Mouse (Mus musculus) layer of hippocampus, adult 18-20 months (tissue): ENCODE measurements around the gene Sez6l2. TPM values are rescaled to one million over a fixed set of nuclear protein-coding genes. Genes with fewer than 3 reads are reported as not detected.

Experiments
- DNase-seq, 2 experiments: peaks; one replicate each; pipeline ENCODE4 v3.0.0; 2022; ENCODE audit warnings: low spot score in 2 of 2
- total RNA-seq, 2 experiments: library from RNA; stranded (reverse); gene quantifications; 2 replicates each; pipeline ENCODE4 v1.2.3; 2021

Gene Sez6l2
- total RNA-seq, 2 experiments from 2014 or later, result 475 to 503 TPM

DNA sequence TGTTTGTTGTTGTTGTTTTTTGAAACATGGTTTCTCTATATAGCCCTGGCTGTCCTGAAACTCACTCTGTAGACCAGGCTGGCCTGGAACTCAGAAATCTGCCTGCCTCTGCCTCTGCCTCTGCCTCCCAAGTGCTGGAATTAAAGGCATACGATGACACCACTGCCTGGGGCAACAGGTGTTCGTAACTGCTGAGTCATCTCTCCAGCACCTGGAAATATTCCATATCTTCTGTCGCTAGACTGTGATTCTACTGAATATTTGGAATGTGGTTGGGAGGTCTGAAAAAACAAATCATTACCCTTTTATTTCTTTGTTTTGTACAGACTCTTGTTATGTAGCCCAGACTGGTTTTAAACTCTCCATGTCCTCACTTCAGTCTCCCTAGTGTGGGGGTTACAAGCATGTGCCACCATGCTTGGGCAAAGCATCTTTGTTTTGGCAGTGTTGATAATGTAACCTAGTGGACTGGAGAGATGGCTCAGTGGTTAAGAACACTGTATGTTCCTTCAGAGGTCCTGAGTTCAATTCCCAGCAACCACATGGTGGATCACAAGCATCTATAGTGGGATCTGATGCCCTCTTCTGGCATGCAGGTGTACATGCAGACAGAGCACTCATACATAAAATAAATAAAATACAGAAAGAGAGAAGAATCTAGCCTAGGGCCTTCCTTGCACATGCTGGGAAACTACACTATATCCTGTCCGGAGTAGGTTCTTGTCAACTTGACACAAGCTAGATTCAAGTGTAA, 53.9 kb downstream of the Sez6l2 start:
- no peak for DNase-seq

DNA sequence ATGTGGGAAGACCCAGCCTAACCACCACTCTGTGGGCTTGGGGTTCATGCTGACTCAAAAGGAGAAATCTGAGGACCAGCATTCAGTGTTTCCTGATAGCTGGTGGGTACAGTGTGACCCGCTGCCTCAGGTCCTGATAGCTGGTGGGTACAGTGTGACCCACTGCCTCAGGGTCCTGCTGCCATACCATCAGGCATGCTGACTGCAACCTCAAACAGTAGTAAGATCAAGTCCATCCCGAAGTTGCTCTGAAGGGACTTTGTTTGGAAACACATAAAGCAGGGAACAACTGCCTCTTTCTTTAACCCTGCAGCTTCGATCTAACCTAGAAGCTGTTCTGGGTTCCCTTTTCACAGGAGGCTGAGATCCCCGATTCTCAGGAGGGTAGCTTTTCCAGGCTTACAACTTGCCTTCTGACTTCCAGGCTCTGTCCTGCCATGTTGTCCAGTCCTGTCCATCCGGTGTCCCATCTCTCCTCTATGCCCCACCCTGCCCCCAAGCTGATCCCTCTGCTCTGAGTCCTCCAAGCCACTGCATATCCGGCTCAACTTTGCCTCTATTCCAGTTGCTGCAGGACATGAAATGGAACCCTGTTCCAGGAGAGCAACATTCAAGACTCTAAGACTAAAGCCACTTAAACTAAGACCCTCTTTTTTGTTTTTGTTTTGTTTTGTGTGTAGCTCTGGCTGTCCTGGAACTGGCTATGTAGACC, 57.1 kb downstream of the Sez6l2 start:
- no peak for DNase-seq

DNA sequence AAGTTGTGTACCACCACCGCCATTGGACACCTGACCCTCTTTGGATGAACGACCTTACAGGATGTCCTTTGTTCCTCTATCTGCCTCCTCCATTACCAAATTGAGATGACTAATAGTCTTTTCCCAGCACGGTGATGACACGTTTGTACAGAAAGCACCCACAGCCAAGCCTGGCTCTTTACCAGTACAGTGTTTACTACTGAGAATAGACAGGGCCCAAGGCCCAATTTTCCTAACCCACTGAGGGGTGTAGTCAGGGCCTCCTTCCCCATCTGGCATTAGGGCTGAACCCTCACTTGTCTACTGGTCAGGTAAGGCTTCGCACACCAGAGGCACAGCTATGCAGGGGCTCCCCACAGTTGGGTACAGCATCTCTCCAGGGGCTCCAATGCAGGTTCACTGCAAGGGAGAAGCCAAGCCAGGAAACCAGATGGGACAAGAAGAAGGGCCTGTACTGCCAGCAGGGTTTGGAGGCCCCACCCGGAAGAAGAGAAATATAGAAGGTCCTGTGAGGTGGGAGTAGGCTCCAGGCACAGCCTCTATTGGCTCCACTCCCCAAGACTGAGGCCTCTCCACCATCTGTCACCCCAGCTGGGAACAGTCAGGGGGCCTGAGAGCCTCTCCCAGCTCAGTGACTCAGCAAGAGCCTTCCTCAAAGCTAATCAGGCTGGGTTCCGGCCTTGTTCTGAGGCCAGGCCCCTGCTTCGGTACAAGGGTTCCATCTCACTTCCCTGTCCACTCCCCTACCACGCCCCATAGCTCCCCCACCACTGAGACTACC, 58.1 kb downstream of the Sez6l2 start:
- peak; percentile 89 to 93 for DNase-seq

DNA sequence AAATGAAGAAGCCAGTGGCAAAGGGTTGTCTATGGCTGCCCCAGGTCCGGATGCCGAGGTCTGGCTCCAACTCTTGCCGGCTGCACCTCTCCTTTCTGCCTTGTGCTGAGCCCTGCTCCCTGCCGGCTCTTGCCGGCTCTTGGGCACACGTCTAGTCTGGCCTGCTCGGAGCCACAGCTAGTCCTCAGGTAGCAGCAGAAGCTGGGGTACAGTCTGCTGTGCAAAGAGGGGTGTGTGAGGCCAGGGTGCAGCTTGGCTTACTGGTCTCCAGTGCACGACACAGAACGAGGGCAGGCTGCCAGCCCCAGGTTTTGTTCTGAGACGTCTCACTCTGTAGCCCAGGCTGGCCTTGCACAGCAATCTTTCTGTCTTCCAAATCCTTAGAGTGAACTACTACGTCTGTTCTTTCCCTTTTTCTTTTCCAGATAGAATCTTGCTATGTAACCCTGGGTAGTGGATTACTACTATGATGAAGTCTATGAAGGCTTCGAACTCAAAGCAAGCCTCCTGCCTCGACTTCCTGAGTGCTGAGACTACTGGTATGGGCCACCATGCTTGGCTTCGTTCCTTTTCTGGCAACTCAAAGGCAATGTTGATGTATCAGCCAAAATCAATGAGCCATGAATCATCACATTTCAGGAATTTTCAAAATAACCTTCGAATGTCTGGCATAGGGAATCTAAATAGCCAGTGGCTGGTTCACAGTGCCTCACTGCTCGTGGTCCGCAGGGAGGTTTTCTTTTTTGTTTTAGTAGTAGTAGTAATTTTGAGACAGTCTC, 59.1 kb downstream of the Sez6l2 start:
- DNase-seq, result peak in 1 of 2 experiments; percentile 23

DNA sequence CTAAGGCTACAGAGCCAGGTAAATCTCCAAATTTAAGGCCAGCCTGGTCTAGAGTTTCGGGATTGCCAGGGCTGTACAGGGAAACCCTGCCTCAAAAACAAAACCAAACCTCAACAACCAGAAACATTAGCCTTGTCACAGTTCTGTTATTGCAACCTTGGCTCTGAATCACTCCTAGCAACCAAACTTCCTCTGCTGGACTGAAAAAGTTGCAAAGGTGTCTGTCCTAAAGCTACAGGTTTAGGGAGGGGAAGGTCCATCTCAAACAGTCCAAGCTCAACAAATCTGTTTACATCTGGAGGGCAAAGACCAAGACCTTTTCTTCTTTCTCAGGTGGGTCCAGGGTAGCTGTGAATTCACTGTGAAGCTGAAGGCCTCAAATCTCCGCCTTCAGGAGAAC, 60.7 kb downstream of the Sez6l2 start:
- DNase-seq, result no peak

DNA sequence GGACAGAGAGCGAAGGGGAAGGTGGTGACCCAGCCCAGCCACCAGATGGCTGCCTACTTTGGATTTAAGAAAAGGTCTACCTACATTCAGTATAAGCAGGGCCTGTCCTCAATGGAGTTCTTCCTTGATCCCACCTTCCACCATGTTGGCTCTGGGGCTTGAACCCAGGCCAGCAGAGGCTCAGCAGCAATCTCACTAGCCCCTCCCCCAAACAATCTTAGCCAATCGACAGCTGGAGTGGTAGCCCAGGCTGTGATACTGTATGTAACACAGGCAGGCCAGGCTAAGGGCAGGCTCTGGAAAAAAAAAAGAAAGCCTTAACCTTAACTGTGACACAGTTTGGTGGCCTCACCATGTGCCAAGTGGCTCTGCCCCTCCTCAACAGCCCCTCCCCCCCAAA, 61.4 kb downstream of the Sez6l2 start:
- DNase-seq, result no peak

DNA sequence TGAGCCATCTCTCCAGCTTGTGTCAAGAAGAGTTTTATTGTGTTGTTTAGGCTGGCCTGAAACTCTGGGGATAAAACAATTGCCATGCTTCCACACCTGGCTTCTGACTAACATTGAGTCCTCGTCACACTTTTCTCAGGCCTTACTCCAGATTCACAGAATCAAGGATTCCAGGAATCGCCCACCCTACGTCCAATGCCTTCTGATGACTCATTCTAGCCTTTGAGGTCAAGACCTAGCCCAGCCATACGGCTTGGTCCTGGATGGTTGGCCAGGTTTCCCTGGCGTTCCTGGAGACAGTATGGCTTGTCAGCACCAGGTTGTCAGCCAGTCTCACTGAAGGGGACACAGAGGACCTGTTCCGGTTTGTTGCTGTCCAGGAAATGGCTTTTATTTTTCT, 62.0 kb downstream of the Sez6l2 start:
- no peak for DNase-seq

DNA sequence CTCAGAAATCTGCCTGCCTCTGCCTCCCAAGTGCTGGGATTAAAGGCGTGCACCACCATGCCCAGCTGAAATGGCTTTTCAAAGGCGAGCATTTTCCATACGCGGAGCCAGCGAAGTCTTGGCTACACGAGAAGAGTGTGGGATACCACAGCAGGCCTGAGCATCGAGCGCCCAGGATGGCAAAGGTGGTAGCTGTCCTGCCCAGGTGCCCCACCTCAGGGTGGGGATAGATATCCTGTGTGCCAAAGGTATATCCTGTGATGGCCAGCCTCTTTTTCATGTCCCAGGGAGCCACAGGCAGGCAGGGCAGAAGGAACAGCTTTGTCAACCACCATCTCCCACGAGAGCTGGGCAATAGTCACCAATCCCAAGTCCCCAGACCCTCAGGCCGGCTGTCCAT, 62.5 kb downstream of the Sez6l2 start:
- no peak for DNase-seq

DNA sequence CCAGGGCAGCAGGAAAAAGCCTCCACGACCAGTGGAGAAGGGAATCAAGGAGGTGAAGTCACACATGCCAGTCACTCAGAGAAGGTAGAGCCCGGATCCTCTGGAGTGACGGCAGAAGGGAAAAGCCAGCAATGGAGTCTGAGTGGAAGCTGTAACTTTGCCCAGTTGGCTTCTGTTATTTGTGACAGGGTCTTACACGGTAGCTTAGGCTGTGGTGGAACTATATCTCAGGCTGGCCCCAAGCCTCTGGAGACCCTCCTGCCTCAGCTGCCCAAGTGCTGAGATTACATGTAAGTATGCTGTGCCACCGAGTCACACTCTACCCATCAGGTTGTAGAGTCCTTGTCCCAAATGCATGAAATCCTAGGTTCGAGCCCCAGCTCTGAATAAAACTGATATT, 63.0 kb downstream of the Sez6l2 start:
- DNase-seq, result no peak

DNA sequence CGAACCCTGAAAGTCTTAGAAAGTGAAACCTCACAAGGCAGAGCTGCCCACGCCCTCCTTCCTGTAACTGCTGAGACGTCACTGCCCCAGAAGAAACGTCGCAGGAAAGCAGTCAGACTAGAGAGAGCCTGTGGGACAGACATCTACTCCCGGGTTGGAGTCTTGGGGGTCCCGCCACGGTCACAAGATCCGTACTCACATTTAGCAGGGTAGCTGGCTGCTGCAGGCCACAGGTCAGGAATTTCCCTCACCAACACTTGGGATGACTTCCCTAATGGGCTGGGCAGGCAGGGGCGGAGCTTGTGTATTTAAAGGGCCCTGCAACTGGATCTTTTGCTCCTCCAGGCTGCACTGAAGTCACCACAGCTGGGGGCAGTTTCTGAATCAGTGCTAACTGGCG, 64.0 kb downstream of the Sez6l2 start, which contains the start of gene Mvp:
TSS of gene Mvp (minus strand) at position 302 of the 400 bp plus-strand sequence.
- peak in 1 of 2 experiments; percentile 35 for DNase-seq

DNA sequence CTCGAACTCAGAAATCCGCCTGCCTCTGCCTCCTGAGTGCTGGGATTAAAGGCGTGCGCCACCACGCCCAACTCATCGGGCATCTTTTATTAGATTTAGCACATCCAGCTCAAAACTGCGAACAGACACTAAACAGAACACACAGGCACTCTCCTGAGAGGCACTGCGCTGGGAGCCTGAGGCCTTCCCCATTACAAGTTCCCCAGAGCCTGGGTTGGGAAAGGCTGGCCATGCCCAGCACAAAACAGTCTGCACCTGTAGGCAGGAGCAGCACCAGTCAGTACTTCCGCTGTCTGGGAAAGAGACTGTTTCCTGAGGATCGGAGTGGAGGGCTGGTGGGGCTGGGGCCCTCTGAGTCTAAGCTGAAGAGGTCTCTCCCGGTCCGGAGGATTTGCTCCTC, 64.6 kb downstream of the Sez6l2 start:
- no peak for DNase-seq

DNA sequence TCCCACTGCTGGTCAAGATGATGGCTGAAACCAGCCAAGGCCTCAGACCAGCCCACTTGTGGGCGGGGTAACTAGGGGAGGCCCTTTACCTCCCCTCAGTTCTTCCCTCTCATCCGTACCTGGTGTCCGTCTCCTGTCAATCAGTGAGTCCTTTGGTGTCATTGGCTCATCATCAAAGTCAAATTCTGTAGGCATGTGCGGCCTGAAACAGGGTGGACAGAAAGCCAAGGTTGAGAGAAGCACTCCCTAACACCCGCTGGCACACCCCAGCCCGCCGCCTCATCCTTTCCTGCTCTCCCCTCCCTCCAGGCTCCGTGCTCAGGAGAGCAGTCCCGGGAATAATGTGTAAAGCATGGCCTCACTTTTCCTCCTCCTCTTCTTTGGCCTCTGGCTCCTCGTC, 65.7 kb downstream of the Sez6l2 start:
- peak in 1 of 2 experiments; percentile 15 for DNase-seq

DNA sequence TGATC, 65.9 kb downstream of the Sez6l2 start, which contains the start of gene Pagr1b:
TSS of gene Pagr1b (minus strand) at position 4 of the 5 bp plus-strand sequence.
- DNase-seq, result no peak

DNA sequence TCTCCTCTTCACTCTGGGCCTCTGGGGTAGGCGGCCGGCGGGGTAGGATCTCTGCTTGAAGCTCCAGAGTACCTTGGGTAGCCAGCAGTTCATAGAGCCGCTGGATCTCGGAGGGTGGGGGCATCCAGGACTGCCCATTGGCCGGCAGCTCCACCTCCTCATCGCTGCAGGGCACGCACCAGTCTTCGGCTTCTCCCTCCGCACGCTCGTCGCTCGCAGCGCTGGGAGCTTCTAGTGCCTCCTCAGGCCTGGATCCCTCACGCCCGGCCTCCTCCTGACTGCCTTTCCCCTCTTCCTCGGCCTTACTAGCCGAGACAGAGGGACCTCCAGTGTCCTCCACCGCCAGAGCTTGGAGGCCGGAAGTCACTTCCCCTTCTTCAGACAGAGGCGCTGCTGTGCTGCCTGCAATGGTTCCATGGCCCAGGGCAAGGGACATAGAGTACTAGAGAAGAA, 66.1 kb downstream of the Sez6l2 start:
- no peak for DNase-seq

DNA sequence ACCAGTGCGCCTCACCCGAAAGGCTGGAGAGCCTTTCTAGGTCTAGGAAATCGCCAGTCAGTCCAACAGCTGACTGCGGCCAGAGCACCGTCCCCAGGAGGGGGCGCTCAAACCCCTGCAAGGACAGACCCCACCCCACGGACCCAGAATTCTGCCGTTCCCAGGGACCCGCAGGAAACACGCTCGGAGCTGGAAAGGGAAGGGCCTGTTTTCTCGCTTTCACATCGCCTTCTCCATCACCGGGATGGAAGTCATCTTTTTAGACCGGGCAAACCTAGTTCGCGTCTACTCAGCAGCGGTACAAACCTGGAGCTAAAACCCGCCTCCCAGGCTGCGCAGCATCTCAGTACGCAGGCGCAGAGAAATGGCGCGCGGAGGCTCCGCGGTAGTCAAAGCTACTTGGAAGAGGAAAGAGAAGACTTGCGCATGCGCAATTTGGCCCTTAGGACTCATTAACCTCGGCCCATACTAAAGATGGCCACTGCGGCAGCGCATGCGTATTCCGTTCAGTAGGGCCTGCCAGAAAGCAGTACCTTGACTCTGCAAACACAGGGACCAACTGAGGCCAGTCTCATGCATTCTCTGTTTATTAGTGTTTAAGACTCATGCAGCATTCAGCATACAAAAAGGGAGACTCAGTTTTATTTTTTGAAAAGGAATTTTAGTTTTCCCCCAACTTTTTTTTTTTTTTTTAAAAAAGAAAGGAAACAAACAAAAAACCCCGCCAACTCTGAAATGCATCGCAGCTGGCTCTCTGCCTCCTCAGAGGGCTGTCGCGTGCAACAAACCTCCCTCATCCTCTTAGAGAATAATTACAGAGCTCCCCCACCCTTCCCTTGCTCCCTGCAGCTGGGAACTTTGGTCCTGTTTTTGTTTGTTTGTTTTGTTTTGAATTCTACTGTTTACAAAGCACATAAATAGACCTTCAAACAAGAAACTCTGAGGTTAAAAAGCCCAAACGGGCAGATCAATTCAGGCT, 66.9 kb downstream of the Sez6l2 start, which contains the start of gene Pagr1a:
TSS of gene Pagr1a (minus strand) at position 382 of the 979 bp plus-strand sequence.
- DNase-seq, result peak; percentile 96 to 99

DNA sequence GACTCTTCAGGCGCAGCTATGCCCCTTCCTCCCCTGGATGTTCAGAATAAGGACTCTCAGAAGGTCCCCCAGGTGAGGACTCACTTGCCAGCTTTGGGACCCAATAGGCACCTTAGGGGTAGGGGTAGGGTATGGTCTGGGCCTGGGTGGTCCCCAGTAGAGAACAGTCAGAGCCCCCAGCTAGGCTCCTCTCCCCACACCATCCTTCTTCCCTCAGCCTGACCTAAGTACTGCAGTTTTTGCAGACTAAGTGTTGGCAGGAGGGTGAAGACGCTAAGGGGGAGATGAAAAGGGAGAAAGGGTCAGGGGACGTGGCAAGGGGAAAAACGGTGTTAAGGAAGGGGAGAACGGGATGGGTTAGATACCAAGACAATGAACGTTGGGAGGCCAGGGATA, 67.6 kb downstream of the Sez6l2 start:
- peak in 1 of 2 experiments; percentile 13 for DNase-seq

DNA sequence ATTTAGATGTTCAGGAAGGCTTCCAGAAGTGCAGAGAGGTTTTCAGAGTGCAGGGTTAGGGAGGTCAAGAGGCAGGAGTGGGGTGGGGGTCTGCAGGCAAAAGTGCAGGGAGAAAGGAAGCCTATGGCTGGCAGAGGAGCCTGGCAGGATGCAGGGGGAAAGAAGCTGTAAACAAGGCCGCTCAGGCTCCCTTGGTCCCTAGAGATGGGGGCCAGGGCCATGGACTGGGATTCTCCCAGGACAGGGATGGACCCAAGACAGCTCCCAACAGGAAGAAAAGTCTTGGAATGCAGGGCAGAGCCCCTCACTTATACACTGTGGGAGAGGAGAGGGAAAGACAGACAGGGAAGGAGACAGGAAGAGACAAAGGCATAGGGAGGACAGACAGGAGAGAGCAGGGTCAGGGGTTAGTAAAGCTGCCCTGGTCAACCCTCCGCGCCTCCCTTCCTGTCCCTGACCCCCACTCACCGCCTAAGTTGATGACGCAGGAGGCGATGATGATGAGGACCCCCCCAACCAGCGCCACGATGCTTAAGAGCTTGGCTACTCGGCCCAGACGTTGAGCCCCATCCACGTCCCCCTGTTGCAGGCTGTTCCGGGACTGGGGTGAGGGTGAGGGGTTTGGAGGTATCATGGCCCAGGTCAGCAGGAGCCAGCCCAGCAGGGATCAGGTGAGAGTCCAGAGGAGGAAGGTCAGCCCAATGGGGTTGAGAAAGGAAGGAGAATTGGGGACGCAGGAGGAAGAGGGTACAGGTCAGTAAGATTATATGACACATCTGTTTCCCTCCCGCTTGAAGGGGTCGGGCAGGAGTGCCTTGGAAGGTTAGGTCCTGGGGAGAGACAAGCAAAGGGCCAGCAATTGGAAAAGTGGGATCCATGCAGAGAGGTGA, 68.3 kb downstream of the Sez6l2 start:
- no peak for DNase-seq

DNA sequence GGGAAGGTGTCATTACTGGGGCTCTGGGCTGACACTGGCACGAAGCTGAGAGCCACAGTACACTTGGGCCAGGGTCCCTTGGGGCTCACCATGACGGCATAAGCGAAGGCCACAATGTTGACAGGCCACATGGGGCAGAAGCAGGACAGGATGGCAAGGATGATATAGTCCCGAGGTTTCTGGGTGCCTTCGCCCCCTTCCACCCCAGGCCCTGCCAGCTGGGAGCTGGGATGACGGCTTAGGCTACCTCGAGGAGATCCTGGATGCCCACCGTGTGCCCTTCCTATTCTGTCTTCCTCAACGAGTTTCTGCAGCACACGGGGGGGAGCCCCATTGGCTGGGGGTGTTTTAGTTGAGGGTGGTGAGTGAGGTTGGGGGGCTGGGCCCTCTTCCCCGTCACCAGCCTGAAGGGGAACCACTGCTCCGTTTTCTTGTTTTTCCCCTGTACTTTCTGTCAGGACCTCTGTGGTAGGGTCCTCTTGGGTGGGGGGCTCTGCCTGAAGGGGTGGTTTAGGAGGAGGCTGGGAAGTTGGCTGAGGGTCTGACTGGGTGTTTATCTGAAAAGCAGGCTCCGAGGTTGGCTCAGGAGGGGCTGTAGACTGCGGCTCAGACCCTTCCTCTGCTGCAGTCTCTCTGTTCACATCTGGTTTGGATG, 69.1 kb downstream of the Sez6l2 start:
- DNase-seq, result peak in 1 of 2 experiments; percentile 15

DNA sequence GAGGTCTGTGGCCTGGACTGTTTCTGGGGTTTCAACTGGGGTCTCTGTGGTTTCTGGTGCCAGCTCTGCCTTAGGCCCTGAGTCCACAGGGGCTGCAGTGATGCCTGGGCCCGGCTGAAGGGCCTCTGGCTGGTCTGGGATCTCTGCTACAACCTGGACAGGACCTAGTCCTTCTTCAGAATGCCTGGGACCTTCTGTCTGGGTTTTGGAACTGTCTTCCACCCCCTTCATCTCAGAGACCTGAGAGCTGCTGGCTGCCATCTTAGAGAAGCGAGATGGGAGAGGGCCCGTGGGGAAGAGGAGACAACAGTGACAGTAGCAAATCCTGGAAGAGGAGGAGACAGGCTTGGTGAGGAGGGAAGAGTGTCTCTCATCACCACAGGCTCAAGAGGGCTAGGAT, 69.7 kb downstream of the Sez6l2 start:
- DNase-seq, result peak in 1 of 2 experiments; percentile 22
